Mouse (Mus musculus) thymus, postnatal 0 days (tissue): ENCODE data around the gene Fndc5. TPM values are rescaled to one million over a fixed set of nuclear protein-coding genes. Genes with fewer than 3 reads are reported as not detected.
A peak's percentile ranks its signal among the peaks of the same experiment; 100 is the strongest.

Experiments
- DNase-seq: peaks from one replicate; pipeline ENCODE4 v3.0.0-alpha.2; 2015; ENCODE audit warnings: low spot score
- polyA plus RNA-seq: library from polyadenylated mRNA; unstranded; fragments of >200 nt; fragmentation: Nextera tagmentation; extraction: Ambion mirVana; gene quantifications from 2 replicates; pipeline ENCODE4 v1.2.1, GENCODE M21; 2015

Gene Fndc5
- polyA plus RNA-seq, result 0.47 and 0.60 TPM in 2 replicates

- no peak for DNase-seq
Observed at GRCm38 (mm10) chr4:129136579-129137391, at the start of gene Fndc5. Gene Fndc5, plus strand, starts transcription at chr4:129136999.

- no peak for DNase-seq
Observed at GRCm38 (mm10) chr4:129087850-129088249, 48.9 kb upstream of the Fndc5 start.

GRCm38 (mm10) chr4:129095276-129095675 lies 41.5 kb upstream of the Fndc5 start:
- no peak for DNase-seq

GRCm38 (mm10) chr4:129097006-129097405 lies 39.8 kb upstream of the Fndc5 start:
- DNase-seq, result no peak

GRCm38 (mm10) chr4:129102133-129102829 lies 34.5 kb upstream of the Fndc5 start:
- DNase-seq, result no peak

- no peak for DNase-seq
Observed at GRCm38 (mm10) chr4:129105356-129105755, 31.4 kb upstream of the Fndc5 start, which contains the start of gene Tmem54. Gene Tmem54, plus strand, starts transcription at chr4:129105548.

GRCm38 (mm10) chr4:129106073-129106472 lies 30.7 kb upstream of the Fndc5 start:
- DNase-seq, result no peak

GRCm38 (mm10) chr4:129107348-129107899 lies 29.4 kb upstream of the Fndc5 start:
- DNase-seq, result no peak

GRCm38 (mm10) chr4:129108624-129109023 lies 28.2 kb upstream of the Fndc5 start:
- DNase-seq, result no peak

GRCm38 (mm10) chr4:129110804-129111203 lies 26.0 kb upstream of the Fndc5 start:
- DNase-seq, result no peak

- no peak for DNase-seq
Observed at GRCm38 (mm10) chr4:129111350-129111749, 25.4 kb upstream of the Fndc5 start.

- no peak for DNase-seq
Observed at GRCm38 (mm10) chr4:129112231-129112630, 24.6 kb upstream of the Fndc5 start.

GRCm38 (mm10) chr4:129113083-129113988 lies 23.5 kb upstream of the Fndc5 start:
- DNase-seq, result peak; percentile 75

GRCm38 (mm10) chr4:129116703-129117102 lies 20.1 kb upstream of the Fndc5 start:
- no peak for DNase-seq

GRCm38 (mm10) chr4:129117720-129118510 lies 18.9 kb upstream of the Fndc5 start:
- no peak for DNase-seq

GRCm38 (mm10) chr4:129119708-129120107 lies 17.1 kb upstream of the Fndc5 start:
- DNase-seq, result no peak

- peak; percentile 77 for DNase-seq
Observed at GRCm38 (mm10) chr4:129120520-129121445, 16.0 kb upstream of the Fndc5 start.

- DNase-seq, result no peak
Observed at GRCm38 (mm10) chr4:129121569-129122086, 15.2 kb upstream of the Fndc5 start, which contains the start of gene Hpca. Gene Hpca, minus strand, starts transcription at chr4:129122036.

GRCm38 (mm10) chr4:129122107-129122506 lies 14.7 kb upstream of the Fndc5 start:
- no peak for DNase-seq
